Mouse (Mus musculus) brain, embryonic 14.5 days (tissue): ENCODE data around the gene Pde4d.

Source experiments
- CTCF ChIP-seq: fragments of 200-500 bp; IDR thresholded peaks from 2 replicates; pipeline ENCODE4 v1.5.1; 2012; ENCODE audit warnings: inconsistent platforms, mild to moderate bottlenecking, moderate library complexity, borderline replicate concordance; ENCODE audit not compliant: insufficient read depth, insufficient read length; ENCODE audit errors: extremely low read depth
- POLR2A ChIP-seq: fragments of 200-500 bp; IDR thresholded peaks from 2 replicates; pipeline ENCODE4 v1.6.1; 2012; ENCODE audit warnings: mild to moderate bottlenecking, inconsistent platforms, borderline replicate concordance; ENCODE audit not compliant: poor library complexity, insufficient read depth, insufficient read length, severe bottlenecking; ENCODE audit errors: extremely low read depth

- TF ChIP-seq CTCF (no peak), POLR2A (no peak)
These were observed 786.3 kb downstream of the Pde4d start for GRCm38 (mm10) chr13:109236047-109236446.
